Mouse (Mus musculus) telencephalon, adult 2 months (tissue): ENCODE measurements around the gene Zfp414.
"Not testable (repeated sequence)": the region's sequence is repeated elsewhere in the genome, so short reads cannot be mapped to it uniquely, and the experiment has no call there.

Source experiments
- DNase-seq: peaks from one replicate; pipeline ENCODE4 v3.0.0-alpha.2; 2011; ENCODE audit warnings: low read depth, low spot score

Gene Zfp414

GRCm38 (mm10) chr17:33628621-33629486 is at the start of gene Zfp414:
Gene Zfp414 (plus strand): TSS chr17:33629090.
- peak; percentile 89 for DNase-seq

GRCm38 (mm10) chr17:33584061-33584460 is 44.8 kb upstream of the Zfp414 start:
- DNase-seq = no peak

GRCm38 (mm10) chr17:33586011-33586410 is 42.9 kb upstream of the Zfp414 start:
- DNase-seq = no peak

- no peak for DNase-seq
Observed at GRCm38 (mm10) chr17:33597271-33597670, 31.6 kb upstream of the Zfp414 start.

GRCm38 (mm10) chr17:33598506-33598905 is 30.4 kb upstream of the Zfp414 start:
- no peak for DNase-seq

- no peak for DNase-seq
Observed at GRCm38 (mm10) chr17:33599836-33600475, 28.9 kb upstream of the Zfp414 start.

GRCm38 (mm10) chr17:33600831-33601230 is 28.1 kb upstream of the Zfp414 start:
- no peak for DNase-seq

GRCm38 (mm10) chr17:33601947-33602346 is 26.9 kb upstream of the Zfp414 start:
- no peak for DNase-seq

GRCm38 (mm10) chr17:33607273-33607672 is 21.6 kb upstream of the Zfp414 start:
- no peak for DNase-seq

- no peak for DNase-seq
Observed at GRCm38 (mm10) chr17:33610548-33610947, 18.3 kb upstream of the Zfp414 start.

- not testable (repeated sequence) for DNase-seq
Observed at GRCm38 (mm10) chr17:33613726-33614125, 15.2 kb upstream of the Zfp414 start.

- no peak for DNase-seq
Observed at GRCm38 (mm10) chr17:33627281-33627680, 1.6 kb upstream of the Zfp414 start.

- DNase-seq = no peak
Observed at GRCm38 (mm10) chr17:33629487-33630125, 716 bp downstream of the Zfp414 start.

- DNase-seq = no peak
Observed at GRCm38 (mm10) chr17:33630171-33630895, 1.4 kb downstream of the Zfp414 start.

GRCm38 (mm10) chr17:33631236-33631635 is 2.3 kb downstream of the Zfp414 start:
- DNase-seq = no peak

GRCm38 (mm10) chr17:33631796-33632195 is 2.9 kb downstream of the Zfp414 start:
- no peak for DNase-seq

GRCm38 (mm10) chr17:33637038-33637437 is 8.1 kb downstream of the Zfp414 start:
- DNase-seq = peak; percentile 72

- DNase-seq = no peak
Observed at GRCm38 (mm10) chr17:33637516-33638276, 8.8 kb downstream of the Zfp414 start, which contains the start of gene Pram1. Gene Pram1 (plus strand): TSS chr17:33638056.

GRCm38 (mm10) chr17:33639743-33640142 is 10.9 kb downstream of the Zfp414 start:
- no peak for DNase-seq

- DNase-seq = no peak
Observed at GRCm38 (mm10) chr17:33644068-33644467, 15.2 kb downstream of the Zfp414 start.

- DNase-seq = no peak
Observed at GRCm38 (mm10) chr17:33645073-33645472, 16.2 kb downstream of the Zfp414 start.
